Mouse (Mus musculus) adrenal gland, postnatal 4 days (tissue): ENCODE results near the gene Syce2. TPM values are rescaled to one million over a fixed set of nuclear protein-coding genes. Genes with fewer than 3 reads are reported as not detected.
A peak's percentile ranks its signal among the peaks of the same experiment; 100 is the strongest.
"Not testable (repeated sequence)": the region's sequence is repeated elsewhere in the genome, so short reads cannot be mapped to it uniquely, and the experiment has no call there.

Experiments
- DNase-seq, 2 experiments: peaks; one replicate each; pipeline ENCODE4 v3.0.0; 2021 to 2022; ENCODE audit warnings: low spot score in 2 of 2, mixed read lengths in 2 of 2
- total RNA-seq, 2 experiments: library from RNA; stranded (reverse); gene quantifications; 2 replicates each; pipeline ENCODE4 v1.2.3; 2021

Gene Syce2
- total RNA-seq, 2 experiments from 2014 or later = 20.0 to 22.5 TPM

DNA sequence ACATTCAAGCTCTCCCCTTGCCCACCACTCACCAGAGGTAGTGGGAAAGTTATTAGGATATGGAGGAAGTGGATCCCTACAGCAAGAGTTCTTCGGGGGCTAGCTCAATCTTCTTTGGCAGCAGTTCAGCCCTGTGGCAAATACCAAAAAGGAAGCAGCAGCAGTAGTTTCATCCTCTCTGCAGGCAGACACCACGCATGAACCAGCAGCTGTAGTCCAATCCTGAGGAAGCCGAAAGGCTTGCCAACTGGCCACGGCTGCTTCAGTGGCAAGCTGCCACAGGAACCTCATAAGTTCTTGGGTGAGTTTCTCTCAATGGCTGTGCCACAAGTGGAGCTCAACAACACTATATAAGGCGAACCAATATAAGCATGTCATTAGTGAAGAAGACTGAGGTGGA is 24.1 kb downstream of the Syce2 start:
- no peak for DNase-seq

DNA sequence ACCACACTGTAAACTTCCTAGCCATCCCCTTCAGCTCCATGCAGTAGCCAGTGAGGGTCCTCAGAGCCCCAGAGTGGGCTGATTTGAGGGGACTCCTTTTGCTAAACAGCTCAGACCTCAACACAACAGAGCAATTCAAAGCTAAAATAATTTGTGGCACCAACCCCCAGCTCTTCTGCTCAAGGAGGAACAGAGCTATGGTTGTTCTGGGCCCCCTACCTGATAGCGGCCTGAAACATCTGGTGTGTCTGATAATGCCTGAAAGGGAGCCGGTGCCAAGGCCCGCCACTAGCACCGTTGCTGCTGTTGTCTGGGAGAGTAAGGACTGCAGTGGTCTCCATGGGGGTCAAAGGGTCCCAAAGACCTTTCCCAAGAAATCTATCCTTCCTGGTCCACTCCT is 29.2 kb downstream of the Syce2 start:
- no peak for DNase-seq

DNA sequence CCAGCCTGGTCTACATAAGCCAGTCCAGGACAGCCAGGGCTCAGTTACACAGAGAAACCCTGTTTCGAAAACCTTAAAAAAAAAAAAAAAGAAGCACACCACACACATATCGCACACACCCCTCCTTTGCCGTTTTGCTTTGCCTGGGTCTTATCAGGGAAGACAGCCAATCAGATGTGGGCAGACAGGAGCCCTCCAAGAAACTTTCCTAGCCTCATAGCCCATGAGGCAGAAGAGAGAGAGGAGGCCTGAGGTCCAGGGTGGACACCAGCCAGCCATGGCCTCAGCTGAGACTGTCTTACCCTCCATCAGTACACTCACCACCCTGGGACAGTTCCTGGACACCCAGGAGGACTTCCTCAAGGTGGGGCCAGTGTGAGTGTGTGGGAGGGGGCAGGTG is 29.8 kb downstream of the Syce2 start, which contains the start of gene Klf1:
TSS of gene Klf1 (plus strand) at position 177 of the 400 bp plus-strand sequence.
- no peak for DNase-seq

DNA sequence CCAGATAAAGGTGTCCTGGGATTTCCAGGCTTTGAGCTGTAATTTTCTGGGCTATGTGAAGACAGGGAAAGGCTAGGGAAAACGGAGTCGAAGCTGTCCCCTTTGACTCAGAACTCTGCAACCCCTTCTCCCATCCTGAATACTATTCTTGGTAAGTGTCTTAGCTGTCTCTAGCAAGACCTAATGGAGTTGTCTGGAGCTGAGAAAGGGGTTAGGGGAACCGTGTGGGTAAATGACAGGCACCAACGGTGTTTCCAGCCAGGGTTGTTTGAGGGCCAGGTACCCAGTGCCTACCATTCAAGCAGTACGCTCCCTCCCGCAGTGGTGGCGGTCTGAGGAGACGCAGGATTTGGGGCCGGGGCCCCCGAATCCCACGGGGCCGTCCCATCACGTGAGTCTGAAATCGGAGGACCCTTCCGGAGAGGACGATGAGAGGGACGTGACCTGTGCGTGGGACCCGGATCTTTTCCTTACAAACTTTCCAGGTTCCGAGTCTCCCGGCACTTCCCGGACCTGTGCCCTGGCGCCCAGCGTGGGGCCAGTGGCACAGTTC is 30.5 kb downstream of the Syce2 start:
- no peak for DNase-seq

DNA sequence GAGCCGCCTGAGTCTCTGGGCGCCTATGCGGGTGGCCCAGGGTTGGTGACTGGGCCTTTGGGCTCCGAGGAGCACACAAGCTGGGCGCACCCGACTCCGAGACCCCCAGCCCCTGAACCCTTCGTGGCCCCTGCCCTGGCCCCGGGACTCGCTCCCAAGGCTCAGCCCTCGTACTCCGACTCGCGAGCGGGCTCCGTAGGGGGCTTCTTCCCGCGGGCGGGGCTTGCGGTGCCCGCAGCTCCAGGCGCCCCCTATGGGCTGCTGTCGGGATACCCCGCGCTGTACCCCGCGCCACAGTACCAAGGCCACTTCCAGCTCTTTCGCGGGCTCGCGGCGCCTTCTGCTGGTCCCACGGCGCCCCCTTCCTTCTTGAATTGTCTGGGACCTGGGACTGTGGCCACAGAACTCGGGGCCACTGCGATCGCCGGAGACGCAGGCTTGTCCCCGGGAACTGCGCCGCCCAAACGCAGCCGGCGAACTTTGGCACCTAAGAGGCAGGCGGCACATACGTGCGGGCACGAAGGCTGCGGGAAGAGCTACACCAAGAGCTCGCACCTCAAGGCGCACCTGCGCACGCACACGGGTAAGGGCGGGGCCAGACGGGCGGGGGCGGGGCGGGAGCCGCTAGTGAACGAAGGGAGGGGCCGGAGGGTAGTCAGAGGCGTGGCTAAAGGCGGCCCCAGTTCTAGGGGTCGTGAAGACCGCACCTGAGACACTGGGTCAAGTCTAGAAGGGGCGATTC is 31.2 kb downstream of the Syce2 start:
- DNase-seq = peak; percentile 74 to 85

DNA sequence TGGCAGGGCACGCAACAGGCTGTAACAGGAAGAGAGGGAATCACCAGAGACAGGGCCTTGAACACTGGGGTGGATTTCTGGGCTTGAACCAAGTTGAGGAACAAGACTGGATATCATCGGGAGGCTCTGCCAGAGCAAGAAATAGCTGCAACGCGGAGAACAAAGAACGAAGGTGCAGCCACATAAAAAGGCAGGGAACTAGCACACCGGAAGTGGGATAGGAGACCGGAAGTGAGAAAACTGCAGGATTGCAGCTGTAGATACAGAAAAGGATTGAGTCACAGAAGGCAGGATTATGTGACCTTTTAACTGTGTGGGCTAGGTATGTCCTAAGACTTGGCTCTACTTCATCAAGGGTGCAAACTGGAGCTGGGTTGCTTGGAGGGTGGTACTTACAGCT is 32.4 kb downstream of the Syce2 start:
- DNase-seq = no peak

DNA sequence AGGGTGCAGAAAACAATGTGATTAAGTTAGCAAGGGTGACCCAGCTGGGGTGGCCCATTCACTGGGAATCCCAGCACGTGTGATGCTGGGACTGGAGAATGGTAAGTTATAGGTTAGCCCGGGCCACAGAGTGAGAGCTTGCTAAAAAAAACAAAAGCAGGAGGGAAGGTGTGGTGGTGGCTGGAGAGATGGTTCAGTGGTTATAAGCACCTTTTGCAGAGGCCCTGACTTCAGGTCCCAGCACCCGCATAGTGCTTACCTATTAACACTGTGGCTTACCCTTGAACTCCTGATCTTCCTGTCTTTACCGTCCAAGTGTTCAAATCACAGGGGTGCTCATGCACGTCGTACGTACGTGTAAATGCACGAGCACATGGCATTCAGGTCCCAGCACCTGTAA is 35.1 kb downstream of the Syce2 start:
- no peak for DNase-seq

DNA sequence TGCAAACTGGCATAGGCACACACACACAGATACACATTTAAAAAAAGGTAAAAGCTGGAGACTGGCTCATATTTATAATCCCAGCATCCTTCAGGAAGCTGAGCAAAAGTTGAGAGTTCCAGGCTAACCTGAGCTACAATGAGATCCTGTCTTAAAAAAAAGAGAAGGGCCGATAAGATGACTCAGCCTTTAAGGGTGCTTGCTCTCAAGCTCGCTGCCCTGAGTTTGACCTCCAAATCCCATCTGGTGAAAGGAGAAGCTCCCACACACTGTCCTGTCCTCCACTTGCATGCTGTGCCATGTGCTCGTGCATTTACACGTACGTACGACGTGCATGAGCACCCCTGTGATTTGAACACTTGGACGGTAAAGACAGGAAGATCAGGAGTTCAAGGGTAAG is 35.6 kb downstream of the Syce2 start:
- DNase-seq = no peak

DNA sequence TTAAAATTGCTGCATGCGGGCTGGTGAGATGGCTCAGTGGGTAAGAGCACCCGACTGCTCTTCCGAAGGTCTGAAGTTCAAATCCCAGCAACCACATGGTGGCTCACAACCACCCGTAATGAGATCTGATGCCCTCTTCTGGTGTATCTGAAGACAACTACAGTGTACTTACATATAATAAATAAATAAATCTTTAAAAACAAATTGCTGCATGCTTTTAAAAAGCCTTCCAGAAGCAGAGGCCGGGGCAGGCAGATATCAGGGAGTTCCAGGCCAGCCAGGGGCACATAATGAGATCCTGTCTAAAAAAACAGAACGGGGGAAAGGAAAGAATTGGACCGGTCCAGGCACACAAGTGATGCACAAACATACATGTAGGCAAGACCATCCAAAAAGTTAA is 36.1 kb downstream of the Syce2 start:
- not testable (repeated sequence) for DNase-seq

DNA sequence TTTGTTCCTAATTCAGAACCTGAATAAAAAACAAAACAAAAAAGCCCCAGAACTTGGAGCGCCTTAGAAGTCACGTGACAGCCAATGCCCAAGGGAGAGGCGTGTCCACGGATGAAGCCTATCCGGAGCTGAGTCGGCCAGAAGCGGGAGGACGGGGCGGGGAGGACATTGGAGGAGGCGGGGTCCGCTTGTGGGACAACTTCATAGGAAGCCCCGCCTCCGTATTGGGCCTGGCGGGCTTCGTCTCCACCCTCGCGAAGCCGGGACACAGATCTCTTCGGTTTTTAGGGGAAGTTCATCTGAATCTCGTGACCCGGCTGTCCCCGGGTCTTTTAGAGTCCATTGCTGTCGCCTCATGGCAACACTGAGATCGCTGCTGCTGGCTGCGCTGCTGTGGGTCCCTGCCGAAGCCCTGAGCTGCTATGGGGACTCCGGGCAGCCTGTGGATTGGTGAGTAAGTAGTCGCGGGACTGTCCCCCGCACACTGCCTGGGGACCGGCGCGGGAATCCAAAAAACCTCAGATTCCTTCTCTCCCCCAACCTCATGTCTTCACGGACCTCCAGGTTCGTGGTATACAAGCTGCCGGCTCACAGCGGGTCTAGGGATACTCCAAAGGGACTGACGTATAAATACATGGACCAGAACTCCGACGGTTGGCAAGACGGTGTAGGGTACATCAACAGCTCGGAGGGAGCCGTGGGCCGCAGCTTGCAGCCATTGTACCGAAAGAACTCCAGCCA is 36.7 kb downstream of the Syce2 start, which contains the start of gene Dnase2a:
TSS of gene Dnase2a (plus strand) at position 140 of the 741 bp plus-strand sequence.
- peak; percentile 80 to 89 for DNase-seq

DNA sequence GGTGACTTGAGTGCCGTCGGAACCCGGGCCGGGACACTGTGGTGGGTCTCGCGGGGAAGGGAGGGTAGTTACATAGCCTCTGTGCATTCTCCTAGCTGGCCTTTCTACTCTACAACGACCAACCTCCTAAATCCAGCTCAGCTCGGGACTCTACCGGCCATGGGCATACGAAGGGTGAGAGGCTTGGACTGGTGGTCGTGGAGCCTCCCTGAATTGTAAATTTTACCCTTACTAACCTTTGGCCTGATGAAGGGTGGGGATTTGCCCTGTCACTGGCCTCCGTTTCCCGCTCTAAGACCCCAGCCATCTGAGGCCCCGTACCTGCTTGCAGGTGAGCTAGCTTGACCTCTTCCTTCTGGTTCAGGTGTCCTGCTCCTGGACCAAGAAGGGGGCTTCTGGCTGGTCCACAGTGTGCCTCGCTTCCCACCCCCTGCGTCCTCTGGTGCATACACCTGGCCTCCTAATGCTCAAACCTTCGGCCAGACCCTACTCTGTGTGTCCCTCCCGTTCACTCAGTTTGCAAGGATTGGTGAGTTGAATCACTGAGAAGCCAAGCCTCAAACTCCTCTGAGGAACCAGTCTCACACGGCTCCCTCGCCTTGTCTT is 37.4 kb downstream of the Syce2 start:
- no peak for DNase-seq

DNA sequence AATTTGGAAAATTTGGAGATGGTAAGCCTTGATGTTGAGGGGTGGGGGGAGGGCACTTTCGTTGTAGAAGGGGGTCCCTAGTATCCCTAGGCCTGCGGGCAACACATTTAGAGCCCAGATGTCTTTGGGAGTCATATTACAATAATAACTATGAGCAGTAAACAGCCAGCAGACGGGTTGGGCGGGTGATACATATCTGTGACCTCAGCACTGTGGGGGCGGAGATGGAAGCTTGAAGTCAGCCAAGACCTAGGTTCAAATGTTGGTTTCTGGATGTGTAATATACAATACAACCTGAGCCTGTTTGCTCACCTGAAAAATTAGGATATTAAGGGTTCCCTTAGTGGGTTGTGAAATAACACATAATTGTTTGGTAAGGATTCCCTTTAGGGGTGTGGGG is 38.0 kb downstream of the Syce2 start:
- DNase-seq = no peak

DNA sequence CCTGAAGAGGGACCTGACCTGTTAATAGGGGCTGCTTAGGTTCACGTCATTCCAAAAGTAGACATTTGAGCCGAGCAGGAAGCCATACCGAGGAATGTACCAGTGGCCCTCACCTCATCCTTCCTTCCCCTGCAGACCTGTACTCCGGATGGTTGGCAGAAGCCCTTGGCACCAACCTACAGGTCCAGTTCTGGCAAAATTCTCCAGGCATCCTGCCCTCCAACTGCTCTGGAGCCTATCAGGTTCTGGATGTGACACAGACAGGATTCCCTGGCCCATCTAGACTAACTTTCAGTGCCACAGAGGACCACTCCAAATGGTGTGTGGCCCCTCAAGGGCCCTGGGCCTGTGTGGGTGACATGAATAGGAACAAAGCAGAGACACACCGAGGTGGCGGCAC is 38.6 kb downstream of the Syce2 start:
- DNase-seq = no peak

DNA sequence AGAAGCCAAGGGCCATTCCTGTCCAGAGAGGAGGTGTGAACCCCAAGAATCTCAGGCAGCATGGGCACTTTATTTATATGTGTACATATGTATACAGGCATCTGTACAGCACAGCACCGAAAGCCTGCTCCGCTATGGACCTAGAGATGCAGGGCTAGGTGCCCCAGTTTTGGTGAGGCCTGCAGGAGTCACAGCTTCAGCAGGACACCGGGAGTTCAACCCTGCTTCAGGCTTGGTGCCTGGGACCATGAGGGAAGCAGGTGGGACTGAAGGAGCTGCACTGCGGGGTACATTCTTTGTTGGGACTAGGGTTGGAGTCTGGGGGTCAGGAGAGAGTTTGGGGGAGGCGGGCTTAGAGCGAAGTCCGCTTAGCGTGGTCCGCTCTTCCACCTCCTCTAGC is 39.9 kb downstream of the Syce2 start:
- DNase-seq = no peak

DNA sequence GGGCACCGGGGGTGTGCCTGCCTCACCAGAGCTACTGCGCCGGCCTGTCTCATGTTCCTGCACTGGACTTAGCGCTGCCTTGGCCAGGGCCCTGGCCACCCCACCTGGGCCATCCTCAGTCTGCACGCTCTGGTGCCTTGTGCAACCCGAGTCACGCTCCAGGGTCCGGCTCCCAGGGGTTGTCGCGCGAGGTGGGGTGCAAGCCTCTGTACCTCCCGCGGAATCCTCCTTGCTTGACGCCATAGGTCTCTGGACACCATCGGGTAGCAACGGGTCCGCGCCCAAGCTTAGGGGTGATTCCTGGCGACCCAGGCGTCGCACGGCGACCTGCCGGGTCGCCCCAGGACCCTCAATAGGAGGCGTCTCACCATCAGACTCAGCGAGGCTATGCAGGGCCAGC is 40.5 kb downstream of the Syce2 start:
- no peak for DNase-seq

DNA sequence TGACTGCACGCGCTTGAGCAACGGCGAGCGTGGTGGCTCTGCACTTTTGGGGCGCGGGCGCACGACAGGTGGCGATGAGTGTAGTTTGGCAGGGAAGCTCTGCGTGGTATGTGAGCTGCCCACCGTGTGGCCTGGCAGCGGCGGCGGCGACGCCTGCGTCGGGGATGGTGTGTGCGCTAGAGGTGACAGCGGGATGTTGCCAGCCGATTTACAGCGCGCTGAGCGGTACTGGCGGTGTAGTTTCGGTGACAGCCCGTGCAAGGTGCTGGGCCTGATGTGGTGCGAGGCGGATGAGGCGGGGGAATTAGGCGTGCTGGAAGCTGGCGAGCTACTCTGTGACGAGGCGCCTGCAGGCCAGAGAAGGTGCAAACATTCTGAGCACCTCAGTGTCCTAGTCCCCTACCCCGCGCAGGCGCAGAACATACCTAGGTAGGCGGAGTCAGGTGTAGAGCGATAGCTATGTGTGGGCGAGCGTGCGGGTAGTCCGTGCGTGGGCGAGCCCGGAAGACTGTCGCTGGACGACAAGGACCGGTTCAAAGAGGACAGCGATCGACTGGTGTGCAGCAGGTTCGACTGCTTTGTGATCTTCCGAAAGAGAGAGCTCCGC is 41.1 kb downstream of the Syce2 start:
- DNase-seq = peak in 1 of 2 experiments; percentile 37

DNA sequence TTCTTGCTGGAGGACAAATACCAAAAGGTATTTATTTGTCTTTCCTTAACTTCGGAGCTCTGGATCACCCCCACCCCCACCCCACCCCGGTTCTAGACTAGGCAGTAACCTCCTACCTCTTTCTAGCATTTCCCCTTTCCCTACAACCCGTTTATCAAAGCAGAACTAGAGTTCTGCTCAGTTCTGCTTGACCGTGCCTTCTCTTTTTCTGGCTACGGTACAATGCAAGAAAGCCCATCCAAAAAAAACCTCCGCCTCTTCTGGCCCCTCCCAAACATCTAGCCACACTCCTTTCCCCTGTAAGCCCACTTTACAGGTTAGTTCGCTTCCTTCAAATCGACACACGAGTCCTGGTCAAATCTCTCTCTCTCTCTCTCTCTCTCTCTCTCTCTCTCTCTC is 41.6 kb downstream of the Syce2 start:
- no peak for DNase-seq

DNA sequence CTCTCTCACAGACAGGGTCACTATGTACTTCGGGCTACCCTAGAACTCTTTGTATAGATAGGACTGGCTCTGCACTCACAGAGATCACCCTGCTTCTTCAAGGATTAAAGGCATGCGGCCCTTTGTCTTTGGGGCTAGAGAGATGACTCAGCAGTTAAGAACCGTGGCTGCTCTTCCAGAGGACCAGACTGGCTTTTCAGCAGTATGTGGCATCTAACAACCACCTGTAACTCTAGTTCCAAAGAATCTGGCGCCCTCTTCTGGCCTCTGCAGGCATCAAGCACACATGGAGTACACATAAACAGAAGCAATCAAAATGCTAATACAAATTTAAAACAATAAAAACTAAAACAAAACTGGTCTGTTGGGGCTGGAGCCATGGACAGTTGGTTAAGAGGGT is 42.0 kb downstream of the Syce2 start:
- DNase-seq = no peak

DNA sequence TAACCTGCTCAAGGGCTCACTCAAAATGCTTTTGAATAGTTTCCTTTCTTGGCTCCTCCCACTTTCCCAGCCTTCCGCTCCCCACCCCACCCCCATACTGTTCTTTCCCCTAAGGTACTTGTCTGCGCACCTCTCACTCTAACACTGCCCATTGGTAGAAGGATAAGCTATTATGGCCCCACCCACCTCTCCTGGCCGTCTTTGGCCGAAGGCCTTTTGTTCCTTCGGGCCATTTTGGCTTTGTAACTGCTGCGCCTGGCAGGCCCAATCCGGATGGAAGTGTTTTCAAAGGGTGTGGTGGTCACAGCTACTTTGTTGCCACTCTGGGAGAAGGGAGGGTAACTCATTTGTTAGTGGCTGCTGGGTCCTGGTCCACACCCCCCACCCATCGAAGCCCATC is 43.4 kb downstream of the Syce2 start:
- no peak for DNase-seq

DNA sequence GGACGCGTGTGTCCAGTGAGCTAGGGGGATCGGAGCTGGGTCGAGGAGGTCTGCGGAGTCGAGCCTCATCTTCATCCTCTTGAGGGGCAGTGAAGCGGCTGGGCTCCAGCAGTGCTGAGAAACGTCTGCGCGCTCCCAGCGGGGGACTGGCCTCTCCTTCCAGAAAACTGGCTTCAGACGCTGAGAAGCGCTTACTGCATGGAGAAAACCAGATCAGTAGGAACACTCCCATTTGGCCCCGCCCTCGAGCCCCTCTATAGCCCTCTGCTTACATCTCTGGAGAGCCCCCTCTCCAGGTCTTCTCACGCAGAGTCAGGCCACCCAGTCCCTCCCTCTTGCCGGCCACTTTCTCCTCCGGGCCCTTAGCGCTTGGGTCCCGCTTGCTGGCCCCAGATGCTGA is 45.9 kb downstream of the Syce2 start:
- no peak for DNase-seq

DNA sequence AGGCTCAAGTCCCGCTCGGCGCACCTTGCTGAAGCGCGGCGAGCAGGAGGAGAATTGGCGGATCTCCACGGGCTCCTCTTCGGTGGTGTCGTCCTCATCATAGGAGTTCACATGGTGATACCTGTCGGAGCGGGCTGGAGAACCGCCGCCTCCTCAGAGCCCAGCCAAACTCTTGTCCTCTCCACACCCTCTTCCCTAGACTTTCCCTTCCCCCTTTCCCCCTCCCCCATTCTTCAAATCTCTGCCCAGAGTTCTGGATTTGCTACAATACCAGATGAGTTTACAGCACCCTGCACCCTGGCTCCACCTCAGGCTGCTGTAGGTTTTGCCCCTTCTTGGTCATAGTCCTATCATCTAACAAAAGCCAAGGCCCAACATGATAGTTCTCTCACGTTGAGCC is 46.7 kb downstream of the Syce2 start:
- DNase-seq = no peak

DNA sequence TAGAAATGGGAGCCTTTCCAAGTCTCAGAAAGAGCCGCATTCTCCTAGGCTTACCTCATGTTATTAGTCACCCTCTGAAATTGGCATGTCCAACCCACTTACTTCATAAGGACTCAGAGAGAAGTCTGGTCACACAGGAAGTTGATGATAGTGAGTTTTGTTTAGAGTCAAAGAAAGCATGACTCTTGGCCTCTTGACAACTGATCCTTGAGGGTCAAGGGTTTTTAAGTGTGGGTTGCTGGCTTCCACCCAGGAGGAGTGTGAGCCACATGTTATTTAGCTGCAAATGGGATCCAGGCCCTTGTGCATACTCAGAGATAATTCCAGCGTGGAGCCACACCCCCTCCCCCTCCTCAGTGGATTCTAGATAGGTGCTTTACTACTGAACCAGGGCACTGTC is 49.7 kb downstream of the Syce2 start:
- no peak for DNase-seq
